Mouse (Mus musculus): ENCODE measurements around the gene Cdh13.

GRCm38 (mm10) chr8:118306957-118307356, 23.4 kb downstream of the Cdh13 start:
- TF ChIP-seq CTCF (IDR thresholded peaks at IDR 0.05; ENCODE audit: low read depth) (no peak), EP300 (optimal IDR thresholded peaks at IDR 0.05) (no peak)

All from stomach, postnatal 0 days (tissue).